Mouse (Mus musculus) MEL (cell line): ENCODE data around the gene Cnih3.

Experiments
- CTCF ChIP-seq, 3 experiments: IDR thresholded peaks in 2 of 3; conservative IDR thresholded peaks in 1 of 3; 2 replicates each; pipeline ENCODE4 v1.5.1; 2011 to 2012; ENCODE audit warnings: low read length in 3 of 3, low read depth in 2 of 3, mild to moderate bottlenecking in 2 of 3, improper control_type of control experiment in 1 of 3, inconsistent platforms in 1 of 3, mixed read lengths in 1 of 3, moderate library complexity in 1 of 3; ENCODE audit not compliant: control insufficient read depth in 1 of 3, insufficient read depth in 1 of 3, poor library complexity in 1 of 3, severe bottlenecking in 1 of 3
- EP300 ChIP-seq, 2 experiments: IDR thresholded peaks; 2 replicates each; pipeline ENCODE4 v1.6.1; 2011; ENCODE audit warnings: improper control_type of control experiment in 2 of 2, low read length in 2 of 2, low read depth in 1 of 2, mild to moderate bottlenecking in 1 of 2
- GABPA ChIP-seq: IDR thresholded peaks from 2 replicates; pipeline ENCODE4 v1.6.1; 2012; ENCODE audit warnings: low read depth, mild to moderate bottlenecking, inconsistent platforms, low read length, improper control_type of control experiment, moderate library complexity
- GATA1 ChIP-seq: IDR thresholded peaks from 2 replicates; pipeline ENCODE4 v1.6.1; 2011; ENCODE audit warnings: low read depth, low read length, improper control_type of control experiment
- JUND ChIP-seq: IDR thresholded peaks from 2 replicates; pipeline ENCODE4 v1.6.1; 2011; ENCODE audit warnings: low read depth, mild to moderate bottlenecking, improper control_type of control experiment, low read length
- MAZ ChIP-seq: IDR thresholded peaks from 2 replicates; pipeline ENCODE4 v1.6.1; 2012; ENCODE audit warnings: low read depth, mild to moderate bottlenecking, inconsistent platforms, low read length, improper control_type of control experiment
- MYC ChIP-seq: IDR thresholded peaks from 2 replicates; pipeline ENCODE4 v1.6.1; 2011; ENCODE audit warnings: low read depth, mild to moderate bottlenecking, low read length, improper control_type of control experiment, moderate library complexity
- POLR2A ChIP-seq, 2 experiments: IDR thresholded peaks; 2 replicates each; pipeline ENCODE4 v1.6.1; 2011 to 2012; ENCODE audit warnings: low read length in 2 of 2, mild to moderate bottlenecking in 2 of 2, control low read depth in 1 of 2, improper control_type of control experiment in 1 of 2, low read depth in 1 of 2, moderate library complexity in 1 of 2; ENCODE audit not compliant: control insufficient read depth in 1 of 2, insufficient read depth in 1 of 2, poor library complexity in 1 of 2
- TBP ChIP-seq: IDR thresholded peaks from 2 replicates; pipeline ENCODE4 v1.8.0; 2011; ENCODE audit warnings: low read depth, low read length, improper control_type of control experiment
- TCF12 ChIP-seq: IDR thresholded peaks from 2 replicates; pipeline ENCODE4 v1.6.1; 2014; ENCODE audit warnings: low read depth, mild to moderate bottlenecking, inconsistent platforms, low read length, improper control_type of control experiment, moderate library complexity
- UBTF ChIP-seq: IDR thresholded peaks from 2 replicates; pipeline ENCODE4 v1.6.1; 2012; ENCODE audit warnings: low read depth, mild to moderate bottlenecking, inconsistent platforms, low read length, improper control_type of control experiment, moderate library complexity, borderline replicate concordance; ENCODE audit not compliant: insufficient read depth
- ZC3H11A ChIP-seq: IDR thresholded peaks from 2 replicates; pipeline ENCODE4 v1.6.1; 2012; ENCODE audit warnings: low read depth, mild to moderate bottlenecking, inconsistent platforms, low read length, improper control_type of control experiment

DNA sequence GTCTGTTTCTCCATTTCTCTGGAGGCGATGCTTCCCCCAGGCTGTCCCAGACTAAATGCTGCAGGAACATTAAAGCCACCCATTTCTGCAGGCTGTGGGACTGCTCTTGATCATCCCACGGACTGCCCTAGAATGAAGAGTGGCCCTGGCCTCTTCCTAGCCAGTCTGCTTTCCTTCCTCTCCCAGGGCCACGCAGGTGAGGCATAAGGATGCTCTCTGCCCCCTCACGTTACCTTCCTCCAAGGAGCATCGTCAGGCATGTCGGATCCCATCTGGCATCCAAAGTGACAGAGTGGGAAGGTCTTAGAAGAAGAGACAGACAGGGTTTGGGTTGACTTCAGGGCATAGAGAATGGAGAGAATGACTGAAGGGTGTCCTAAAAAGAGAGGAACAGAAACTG, 33.0 kb upstream of the Cnih3 start:
- TF ChIP-seq MYC, result no peak
- no peak for TF ChIP-seq POLR2A (IDR thresholded peaks at IDR 0.05; ENCODE audit: control insufficient read depth in 1 of 2, insufficient read depth in 1 of 2, low read depth in 1 of 2, low read length in 2 of 2, poor library complexity in 1 of 2)
- no peak for TF ChIP-seq MAZ
- TF ChIP-seq UBTF, result no peak
- no peak for TF ChIP-seq CTCF (IDR thresholded peaks at IDR 0.05 in 2 of 3, conservative IDR thresholded peaks at IDR 0.05 in 1 of 3; ENCODE audit: control insufficient read depth in 1 of 3, insufficient read depth in 1 of 3, low read depth in 2 of 3, low read length in 3 of 3, poor library complexity in 1 of 3, severe bottlenecking in 1 of 3)
- TF ChIP-seq ZC3H11A, result no peak
- no peak for TF ChIP-seq GABPA
- TF ChIP-seq EP300 (IDR thresholded peaks at IDR 0.05; ENCODE audit: low read depth in 1 of 2, low read length in 2 of 2), result no peak
- TF ChIP-seq GATA1, result no peak
- no peak for TF ChIP-seq JUND
- no peak for TF ChIP-seq TBP
- no peak for TF ChIP-seq TCF12
